Mouse (Mus musculus) adrenal gland, postnatal 10 days (tissue): ENCODE data around the gene Fto. TPM values are rescaled to one million over a fixed set of nuclear protein-coding genes. Genes with fewer than 3 reads are reported as not detected.

Experiments used
- DNase-seq: peaks from one replicate; pipeline ENCODE4 v3.0.0; 2021; ENCODE audit warnings: mixed read lengths
- total RNA-seq, 2 experiments: library from RNA; stranded (reverse); gene quantifications; 2 replicates each; pipeline ENCODE4 v1.2.3; 2021

Fto gene
- total RNA-seq, 2 experiments from 2014 or later: 64.6 to 79.4 TPM

- DNase-seq: no peak
Measured at GRCm38 (mm10) chr8:91612387-91613130, 299.2 kb downstream of the Fto start.

- no peak for DNase-seq
Measured at GRCm38 (mm10) chr8:91613603-91614002, 300.3 kb downstream of the Fto start.

GRCm38 (mm10) chr8:91615196-91615595, 301.9 kb downstream of the Fto start:
- DNase-seq: no peak

- DNase-seq: no peak
Measured at GRCm38 (mm10) chr8:91615781-91616683, 302.7 kb downstream of the Fto start.

- no peak for DNase-seq
Measured at GRCm38 (mm10) chr8:91617772-91618171, 304.4 kb downstream of the Fto start.

- no peak for DNase-seq
Measured at GRCm38 (mm10) chr8:91622757-91623156, 309.4 kb downstream of the Fto start.

- DNase-seq: no peak
Measured at GRCm38 (mm10) chr8:91625686-91626558, 312.6 kb downstream of the Fto start.

GRCm38 (mm10) chr8:91629594-91629993, 316.3 kb downstream of the Fto start:
- DNase-seq: peak; percentile 20

- no peak for DNase-seq
Measured at GRCm38 (mm10) chr8:91630320-91631033, 317.2 kb downstream of the Fto start.

GRCm38 (mm10) chr8:91632411-91632810, 319.1 kb downstream of the Fto start:
- no peak for DNase-seq

GRCm38 (mm10) chr8:91635406-91635805, 322.1 kb downstream of the Fto start:
- DNase-seq: no peak

- DNase-seq: no peak
Measured at GRCm38 (mm10) chr8:91636887-91637286, 323.6 kb downstream of the Fto start.

- no peak for DNase-seq
Measured at GRCm38 (mm10) chr8:91637684-91638083, 324.4 kb downstream of the Fto start.

GRCm38 (mm10) chr8:91638256-91638655, 324.9 kb downstream of the Fto start:
- no peak for DNase-seq

GRCm38 (mm10) chr8:91640471-91640870, 327.1 kb downstream of the Fto start:
- peak; percentile 31 for DNase-seq

GRCm38 (mm10) chr8:91645484-91645883, 332.2 kb downstream of the Fto start:
- no peak for DNase-seq

- no peak for DNase-seq
Measured at GRCm38 (mm10) chr8:91647959-91648358, 334.6 kb downstream of the Fto start.

- no peak for DNase-seq
Measured at GRCm38 (mm10) chr8:91648776-91649175, 335.5 kb downstream of the Fto start.

- peak; percentile 64 for DNase-seq
Measured at GRCm38 (mm10) chr8:91653561-91653960, 340.2 kb downstream of the Fto start.

GRCm38 (mm10) chr8:91657381-91657780, 344.1 kb downstream of the Fto start:
- no peak for DNase-seq

GRCm38 (mm10) chr8:91660879-91661278, 347.6 kb downstream of the Fto start:
- DNase-seq: no peak
